Mouse (Mus musculus): Measurements from ENCODE around the gene Twf1. TPM values are rescaled to one million over a fixed set of nuclear protein-coding genes. Genes with fewer than 3 reads are reported as not detected.
A peak's percentile ranks its signal among the peaks of the same experiment; 100 is the strongest.

The Twf1 gene
- total and polyA plus RNA-seq, 3 experiments: 26.4 to 64.1 (median 37.1) TPM

- Histone ChIP-seq H3K36me3 (ENCODE audit: control insufficient read depth in 1 of 2, insufficient read depth in 2 of 2, low read length in 2 of 2) (peaks cover 10 to 11% of the 10 kb centered on the region in 2 experiments), H3K27me3 (ENCODE audit: control insufficient read depth in 1 of 2, insufficient read depth in 2 of 2, low read length in 2 of 2) (no peaks in the 10 kb centered on the region)
- TF ChIP-seq NELFE (IDR thresholded peaks at IDR 0.05; ENCODE audit: low read depth, low read length) (no peak), SIN3A (IDR thresholded peaks at IDR 0.05; ENCODE audit: low read length) (no peak), TBP (IDR thresholded peaks at IDR 0.05; ENCODE audit: low read depth, low read length) (no peak), ETS1 (IDR thresholded peaks at IDR 0.05; ENCODE audit: low read depth, low read length) (0 out of 2 replicates have a peak, but pooled peaks have one; percentile 50), GATA1 (IDR thresholded peaks at IDR 0.05; ENCODE audit: low read depth, low read length) (peak; percentile 82), TAL1 (IDR thresholded peaks at IDR 0.05; ENCODE audit: low read length) (no peak), MAZ (IDR thresholded peaks at IDR 0.05; ENCODE audit: low read depth, low read length) (no peak), SMC3 (IDR thresholded peaks at IDR 0.05; ENCODE audit: low read depth, low read length) (no peak), TCF12 (IDR thresholded peaks at IDR 0.05; ENCODE audit: low read depth, low read length) (peak; percentile 55; the same call in 1 of the 2 replicates), UBTF (IDR thresholded peaks at IDR 0.05; ENCODE audit: borderline replicate concordance, insufficient read depth, low read depth, low read length) (no peak), RAD21 (IDR thresholded peaks at IDR 0.05; ENCODE audit: low read depth, low read length) (no peak), MAFK (IDR thresholded peaks at IDR 0.05; ENCODE audit: borderline replicate concordance, low read depth, low read length) (no peak; the same call in 1 of the 2 replicates), MYC (IDR thresholded peaks at IDR 0.05; ENCODE audit: low read depth, low read length) (no peak), GABPA (IDR thresholded peaks at IDR 0.05; ENCODE audit: low read depth, low read length) (no peak), CTCF (IDR thresholded peaks at IDR 0.05 in 2 of 3, conservative IDR thresholded peaks at IDR 0.05 in 1 of 3; ENCODE audit: control insufficient read depth in 1 of 3, insufficient read depth in 1 of 3, low read depth in 2 of 3, low read length in 3 of 3, poor library complexity in 1 of 3, severe bottlenecking in 1 of 3) (no peak), MYB (IDR thresholded peaks at IDR 0.05; ENCODE audit: low read depth, low read length) (no peak), POLR2A (IDR thresholded peaks at IDR 0.05; ENCODE audit: control insufficient read depth in 1 of 2, insufficient read depth in 1 of 2, low read depth in 1 of 2, low read length in 2 of 2, poor library complexity in 1 of 2) (no peak), CHD1 (IDR thresholded peaks at IDR 0.05; ENCODE audit: low read depth, low read length) (no peak), POLR2AphosphoS5 (IDR thresholded peaks at IDR 0.05; ENCODE audit: borderline replicate concordance, low read depth, low read length) (no peak), ZKSCAN1 (IDR thresholded peaks at IDR 0.05; ENCODE audit: low read depth, low read length) (no peak), ELF1 (IDR thresholded peaks at IDR 0.05; ENCODE audit: low read depth, low read length) (no peak), EP300 (IDR thresholded peaks at IDR 0.05; ENCODE audit: low read depth in 1 of 2, low read length in 2 of 2) (peak; percentile 76 to 80)
Observed at GRCm38 (mm10) chr15:94532306-94532705, 57.4 kb downstream of the Twf1 start.

More at GRCm38 (mm10) chr15:94532306-94532705, 57.4 kb downstream of the Twf1 start:
- Histone ChIP-seq H3K4me3 (ENCODE audit: control insufficient read depth in 1 of 2, insufficient read depth in 1 of 2, low read depth in 2 of 2, low read length in 2 of 2) (no peak overlapping the region), H3K9me3 (replicated peaks; ENCODE audit: insufficient read depth, low read length) (no peaks in the 10 kb centered on the region), H3K79me2 (ENCODE audit: control insufficient read depth, insufficient read depth, low read length, poor library complexity) (0 out of 2 replicates have a peak, but pooled peaks cover 1% of the 10 kb centered on the region), H3K27ac (ENCODE audit: control insufficient read depth, low read depth, low read length) (no peak overlapping the region), H3K4me1 (ENCODE audit: control insufficient read depth in 1 of 2, insufficient read depth in 2 of 2, low read length in 2 of 2) (peaks cover 3 to 7% of the 10 kb centered on the region in 2 experiments; a peak in 2 of 4 replicates), H3K9ac (ENCODE audit: control insufficient read depth, low read depth, low read length, poor library complexity, severe bottlenecking) (no peak overlapping the region)
- DNase-seq (ENCODE audit: low read depth, low spot score): no peak

Data from MEL (cell line).